Mouse (Mus musculus) heart, embryonic 15.5 days (tissue): ENCODE results near the gene Cdh4. TPM values are rescaled to one million over a fixed set of nuclear protein-coding genes. Genes with fewer than 3 reads are reported as not detected.

ENCODE experiments used
- ATAC-seq: fragments of 200-750 bp; cut with Nextera tagmentation; replicated peaks from 2 replicates; pipeline ENCODE4 v1.8.0; 2017; ENCODE audit warnings: low read depth, moderate TSS enrichment; ENCODE audit not compliant: insufficient number of reproducible peaks, insufficient read depth, low FRiP score
- H3K27ac ChIP-seq: fragments of 300-500 bp; sonication (generic); 2 replicates; pipeline ENCODE4 v1.5.1; 2015; ENCODE audit warnings: mild to moderate bottlenecking, inconsistent platforms
- H3K27me3 ChIP-seq: fragments of 300-500 bp; sonication (generic); 2 replicates; pipeline ENCODE4 v1.6.1; 2015; ENCODE audit warnings: inconsistent platforms
- H3K36me3 ChIP-seq: fragments of 300-500 bp; sonication (generic); 2 replicates; pipeline ENCODE4 v1.6.1; 2015; ENCODE audit warnings: mild to moderate bottlenecking, inconsistent platforms
- H3K4me1 ChIP-seq: fragments of 300-500 bp; sonication (generic); replicated peaks from 2 replicates; pipeline ENCODE4 v1.6.1; 2015; ENCODE audit warnings: inconsistent platforms
- H3K4me2 ChIP-seq: fragments of 300-500 bp; sonication (generic); 2 replicates; pipeline ENCODE4 v1.6.1; 2015; ENCODE audit warnings: inconsistent platforms, mild to moderate bottlenecking, moderate library complexity
- H3K4me3 ChIP-seq: fragments of 300-500 bp; sonication (generic); 2 replicates; pipeline ENCODE4 v1.5.1; 2015; ENCODE audit warnings: mild to moderate bottlenecking, inconsistent platforms
- H3K9ac ChIP-seq: fragments of 300-500 bp; sonication (generic); 2 replicates; pipeline ENCODE4 v1.6.1; 2015; ENCODE audit warnings: mild to moderate bottlenecking, inconsistent platforms
- H3K9me3 ChIP-seq: fragments of 300-500 bp; sonication (generic); replicated peaks from 2 replicates; pipeline ENCODE4 v1.6.1; 2016; ENCODE audit warnings: inconsistent platforms
- WGBS: fragments of 180-500 bp; shearing (Covaris S2); methylation state at CpG from one replicate; pipeline ENCODE4 v1.1.7; 2015; ENCODE audit warnings: mixed read lengths; 5-methylcytosine and 5-hydroxymethylcytosine counted together
- polyA plus RNA-seq: library from polyadenylated mRNA; unstranded; fragments of >200 nt; fragmentation: Nextera tagmentation; extraction: Ambion mirVana; gene quantifications from 2 replicates; pipeline ENCODE4 v1.2.1, GENCODE M21; 2015

Cdh4 gene
- polyA plus RNA-seq, 1 experiment from 2014 or later = 1.4 TPM

DNA sequence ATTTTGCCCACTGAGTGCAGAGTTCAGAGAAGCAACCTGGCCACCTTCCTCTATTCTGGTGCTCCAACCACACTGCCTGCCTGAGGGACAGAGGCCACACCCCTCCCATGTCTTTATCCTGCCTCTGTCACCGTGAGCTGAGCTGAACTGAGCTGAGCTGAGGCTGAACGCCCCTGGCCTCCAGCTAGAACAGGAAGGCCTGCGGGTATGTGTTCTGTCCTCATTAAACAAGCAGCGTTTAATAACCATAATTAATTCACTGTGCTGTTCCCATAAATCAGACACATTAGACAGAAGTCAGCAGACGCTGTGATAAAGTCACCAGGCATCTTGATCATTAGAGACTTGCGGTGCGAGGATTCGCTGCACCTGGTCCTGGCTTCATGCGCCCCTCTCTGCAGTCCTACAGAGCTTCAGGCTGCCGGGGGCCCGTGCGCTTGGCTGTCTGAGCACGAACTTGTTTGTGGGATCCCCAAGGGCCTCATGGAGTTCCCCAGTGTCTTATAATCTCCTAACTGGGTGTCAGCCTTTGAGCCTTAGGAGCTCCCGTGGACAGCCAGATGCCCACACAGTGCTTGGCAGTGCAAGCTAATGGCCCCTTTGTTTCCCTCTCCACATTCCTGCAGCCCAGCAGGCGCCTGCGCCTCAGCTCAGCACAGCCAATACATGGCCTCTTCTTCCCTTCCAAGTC, 291.1 kb downstream of the Cdh4 start:
- 51% methylated on average over 16 of the region's 16 CpGs for WGBS
- no peaks in the 10 kb centered on the region for H3K36me3 ChIP-seq
- no peaks in the 10 kb centered on the region for H3K27me3 ChIP-seq
- no peaks in the 10 kb centered on the region for H3K4me1 ChIP-seq
- H3K4me2 ChIP-seq = no peak overlapping the region
- no peak for ATAC-seq
- no peak overlapping the region for H3K27ac ChIP-seq
- no peak overlapping the region for H3K9ac ChIP-seq
- no peaks in the 10 kb centered on the region for H3K9me3 ChIP-seq
- H3K4me3 ChIP-seq = no peak overlapping the region

DNA sequence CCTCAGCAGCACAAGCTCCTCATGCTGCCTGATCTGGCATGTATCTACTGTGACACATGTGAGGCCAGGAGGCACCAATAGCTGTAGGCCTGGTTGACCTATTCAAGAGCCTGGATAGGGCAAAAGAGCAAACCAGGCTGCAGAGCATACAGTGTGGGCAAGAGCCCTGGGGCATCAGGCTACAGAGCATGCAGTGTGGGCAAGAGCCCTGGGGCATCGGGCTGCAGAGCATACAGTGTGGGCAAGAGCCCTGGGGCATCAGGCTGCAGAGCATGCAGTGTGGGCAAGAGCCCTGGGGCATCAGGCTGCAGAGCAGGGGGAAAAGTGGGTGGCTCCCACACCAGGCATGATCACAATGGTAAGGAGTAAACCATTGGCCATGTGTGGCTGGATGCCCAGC, 300.2 kb downstream of the Cdh4 start:
- no peak for ATAC-seq
- H3K36me3 ChIP-seq = no peaks in the 10 kb centered on the region
- no peak overlapping the region for H3K9ac ChIP-seq
- 100% methylated on average over 1 of the region's 1 CpGs for WGBS
- no peaks in the 10 kb centered on the region for H3K27me3 ChIP-seq
- no peak overlapping the region for H3K27ac ChIP-seq
- no peak overlapping the region for H3K4me3 ChIP-seq
- H3K4me2 ChIP-seq = no peak overlapping the region
- H3K9me3 ChIP-seq = no peaks in the 10 kb centered on the region
- H3K4me1 ChIP-seq = no peaks in the 10 kb centered on the region

GRCm38 (mm10) chr2:179742828-179743227, 300.6 kb downstream of the Cdh4 start:
- Histone ChIP-seq H3K4me1 (no peaks in the 10 kb centered on the region), H3K4me3 (no peak overlapping the region), H3K27me3 (no peaks in the 10 kb centered on the region), H3K27ac (no peak overlapping the region), H3K9ac (no peak overlapping the region), H3K4me2 (no peak overlapping the region), H3K36me3 (no peaks in the 10 kb centered on the region), H3K9me3 (no peaks in the 10 kb centered on the region)
- WGBS = 70% methylated on average over 6 of the region's 6 CpGs
- ATAC-seq = no peak

DNA sequence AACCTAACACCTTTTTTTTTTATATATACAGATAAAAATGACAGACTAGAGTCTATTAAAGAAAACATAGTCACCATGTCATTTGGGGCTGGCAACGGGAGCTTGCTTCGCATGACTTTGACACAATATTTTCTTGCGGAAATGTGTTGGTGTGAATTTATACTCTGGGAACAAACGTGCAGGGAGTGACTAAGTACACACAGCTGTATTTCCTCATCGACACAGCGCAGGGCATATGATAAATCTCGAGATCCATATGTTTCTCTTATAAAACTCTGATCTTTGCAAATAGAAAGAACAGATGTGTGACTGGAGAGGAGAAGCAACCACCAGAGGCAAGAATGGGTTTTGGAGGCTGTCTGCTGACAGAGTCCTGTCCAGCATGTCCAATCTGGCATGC, 304.3 kb downstream of the Cdh4 start:
- peaks cover 23% of the 10 kb centered on the region for H3K4me1 ChIP-seq
- H3K9me3 ChIP-seq = no peaks in the 10 kb centered on the region
- H3K36me3 ChIP-seq = no peaks in the 10 kb centered on the region
- H3K9ac ChIP-seq = no peak overlapping the region
- no peak overlapping the region for H3K4me2 ChIP-seq
- no peaks in the 10 kb centered on the region for H3K27me3 ChIP-seq
- no peak overlapping the region for H3K4me3 ChIP-seq
- no peak for ATAC-seq
- no peak overlapping the region for H3K27ac ChIP-seq
- WGBS = 76% methylated on average over 7 of the region's 7 CpGs

- Histone ChIP-seq H3K27ac (0 out of 2 replicates have a peak overlapping the region, but pooled peaks have one; percentile 31), H3K9ac (no peak overlapping the region)
- 50% methylated on average over 3 of the region's 3 CpGs for WGBS
These were observed 307.2 kb downstream of the Cdh4 start for GRCm38 (mm10) chr2:179749399-179749798.

DNA sequence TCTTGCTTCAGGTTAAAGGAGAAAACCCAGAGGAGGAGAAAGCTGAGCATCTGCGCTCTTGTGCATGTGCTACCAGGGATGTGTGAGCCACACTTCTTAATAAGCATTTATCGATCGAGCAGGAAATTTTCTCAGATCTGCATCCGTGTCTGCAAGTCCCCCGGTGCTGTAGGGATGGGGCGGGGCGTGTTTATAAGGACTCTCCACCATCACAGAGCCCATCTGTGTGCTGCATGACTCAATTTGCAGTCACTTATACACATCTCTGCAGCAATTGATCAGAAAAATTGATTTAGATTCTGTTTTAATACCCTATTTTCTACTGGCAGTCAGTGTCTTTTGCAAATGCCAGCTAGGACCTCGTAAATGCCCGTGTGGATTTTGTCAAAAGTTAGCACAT, 311.6 kb downstream of the Cdh4 start:
- Histone ChIP-seq H3K9me3 (no peaks in the 10 kb centered on the region), H3K36me3 (no peaks in the 10 kb centered on the region), H3K27ac (no peak overlapping the region), H3K9ac (no peak overlapping the region), H3K4me1 (peaks cover 22% of the 10 kb centered on the region), H3K4me3 (no peak overlapping the region), H3K4me2 (no peak overlapping the region), H3K27me3 (no peaks in the 10 kb centered on the region)
- WGBS = 83% methylated on average over 9 of the region's 9 CpGs
- no peak for ATAC-seq

More at GRCm38 (mm10) chr2:179749399-179749798, 307.2 kb downstream of the Cdh4 start:
- Histone ChIP-seq H3K4me1 (peaks cover 23% of the 10 kb centered on the region), H3K27me3 (no peaks in the 10 kb centered on the region), H3K4me3 (no peak overlapping the region), H3K9me3 (no peaks in the 10 kb centered on the region), H3K4me2 (peak overlapping the region; percentile 12; the same call in 1 of the 2 replicates), H3K36me3 (no peaks in the 10 kb centered on the region)
- no peak for ATAC-seq

DNA sequence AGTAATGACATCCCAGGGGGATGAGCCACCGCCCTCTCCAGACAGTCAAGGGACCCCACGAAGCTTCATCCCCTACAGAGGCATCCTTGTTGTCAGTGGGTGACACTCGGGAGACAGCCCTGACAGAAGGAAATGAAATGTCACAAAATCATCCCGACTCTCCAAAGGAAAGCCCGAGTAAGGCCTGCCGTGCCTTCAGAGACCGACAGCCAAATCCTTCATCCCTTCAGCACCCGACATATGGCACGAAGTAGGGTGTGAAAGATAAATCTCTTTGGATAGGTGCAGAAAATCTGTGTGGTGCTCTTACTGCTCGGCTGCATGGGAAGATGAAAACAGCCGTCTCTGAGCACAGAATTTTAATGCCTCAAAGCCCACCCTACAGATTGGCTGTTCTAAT, 312.5 kb downstream of the Cdh4 start:
- H3K4me1 ChIP-seq = peaks cover 13% of the 10 kb centered on the region
- no peak overlapping the region for H3K9ac ChIP-seq
- WGBS = 59% methylated on average over 11 of the region's 11 CpGs
- no peak overlapping the region for H3K27ac ChIP-seq
- no peaks in the 10 kb centered on the region for H3K36me3 ChIP-seq
- H3K4me2 ChIP-seq = no peak overlapping the region
- no peak overlapping the region for H3K4me3 ChIP-seq
- no peaks in the 10 kb centered on the region for H3K9me3 ChIP-seq
- no peak for ATAC-seq
- no peaks in the 10 kb centered on the region for H3K27me3 ChIP-seq

DNA sequence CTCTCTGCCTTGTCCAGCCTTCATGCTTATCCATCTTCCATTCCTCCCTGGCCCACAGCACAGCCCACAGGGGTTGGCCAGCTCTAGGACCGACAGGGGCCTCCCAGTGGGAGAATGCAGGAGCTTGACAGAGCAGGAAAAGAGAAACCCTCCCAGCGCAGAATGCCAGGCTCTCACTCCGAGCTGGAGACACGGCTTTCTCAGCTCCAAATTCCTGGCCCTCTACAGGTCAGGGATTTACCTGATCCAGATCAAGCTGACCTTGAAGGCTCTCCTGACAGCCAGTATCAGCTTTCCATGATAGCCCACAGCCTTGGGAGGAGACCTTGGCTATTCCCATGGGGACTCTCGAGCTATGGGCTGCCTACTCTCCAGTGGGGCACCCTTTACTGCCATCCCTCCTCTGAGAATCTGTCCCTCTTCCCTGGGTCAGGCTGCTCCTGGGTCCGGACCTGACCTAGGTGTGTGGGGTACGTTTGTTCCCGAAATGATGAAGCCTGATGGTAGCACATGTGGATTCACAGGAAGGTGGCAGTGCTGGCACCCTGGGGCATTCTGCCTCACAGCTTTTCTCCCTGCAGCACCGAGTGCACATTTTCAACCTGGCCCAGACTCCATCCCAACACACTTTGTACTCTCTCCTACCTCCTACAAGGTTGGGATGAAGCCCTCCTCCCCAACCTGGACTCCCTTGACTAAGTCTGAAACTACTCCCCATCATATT, 319.6 kb downstream of the Cdh4 start:
- no peak for ATAC-seq
- no peaks in the 10 kb centered on the region for H3K36me3 ChIP-seq
- 42% methylated on average over 9 of the region's 9 CpGs for WGBS
- H3K27me3 ChIP-seq = peaks cover 13% of the 10 kb centered on the region; the same call in 1 of the 2 replicates
- H3K9ac ChIP-seq = no peak overlapping the region
- H3K4me2 ChIP-seq = no peak overlapping the region
- H3K4me1 ChIP-seq = peaks cover 11% of the 10 kb centered on the region
- H3K27ac ChIP-seq = no peak overlapping the region
- no peak overlapping the region for H3K4me3 ChIP-seq
- no peaks in the 10 kb centered on the region for H3K9me3 ChIP-seq

GRCm38 (mm10) chr2:179762521-179763305, 320.5 kb downstream of the Cdh4 start:
- Histone ChIP-seq H3K9me3 (no peaks in the 10 kb centered on the region), H3K9ac (no peak overlapping the region), H3K4me3 (no peak overlapping the region), H3K4me1 (peaks cover 20% of the 10 kb centered on the region), H3K27ac (no peak overlapping the region), H3K4me2 (no peak overlapping the region), H3K36me3 (no peaks in the 10 kb centered on the region), H3K27me3 (peaks cover 16% of the 10 kb centered on the region; the same call in 1 of the 2 replicates)
- WGBS = 78% methylated on average over 13 of the region's 13 CpGs
- ATAC-seq = no peak

GRCm38 (mm10) chr2:179764460-179764859, 322.2 kb downstream of the Cdh4 start:
- Histone ChIP-seq H3K36me3 (no peaks in the 10 kb centered on the region), H3K4me3 (no peak overlapping the region), H3K27me3 (peaks cover 19% of the 10 kb centered on the region; the same call in 1 of the 2 replicates), H3K9me3 (no peaks in the 10 kb centered on the region), H3K27ac (no peak overlapping the region), H3K4me2 (no peak overlapping the region), H3K9ac (no peak overlapping the region), H3K4me1 (peaks cover 31% of the 10 kb centered on the region)
- no peak for ATAC-seq
- whole genome bisulfite sequencing = 83% methylated on average over 2 of the region's 2 CpGs
